Mouse (Mus musculus) fat pad, adult 2 months (tissue): ENCODE results near the gene Strada.
A peak's percentile ranks its signal among the peaks of the same experiment; 100 is the strongest.
"Not testable (repeated sequence)": the region's sequence is repeated elsewhere in the genome, so short reads cannot be mapped to it uniquely, and the experiment has no call there.

Experiments used
- DNase-seq: peaks from one replicate; pipeline ENCODE4 v3.0.0-alpha.2; 2011; ENCODE audit warnings: low read depth, low spot score; ENCODE audit errors: extremely low read depth

Gene Strada

DNA sequence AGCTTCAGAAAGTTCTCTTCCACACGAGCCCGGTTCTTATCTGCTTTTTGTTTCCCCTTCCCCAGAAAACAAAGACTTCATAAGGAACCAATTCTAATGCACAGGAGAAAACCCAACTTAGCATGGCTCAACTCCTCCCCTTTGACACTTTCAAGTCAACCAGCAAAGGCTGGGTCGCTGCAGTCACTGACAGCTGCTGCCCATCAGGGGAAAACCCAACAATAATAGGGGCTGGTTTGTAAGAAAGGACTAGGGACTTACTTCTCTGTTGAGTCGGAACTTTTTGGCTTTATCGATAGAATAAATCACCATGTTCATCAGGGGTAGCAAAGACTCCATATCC is at the start of gene Strada:
TSS of gene Strada (minus strand) at position 46 of the 343 bp plus-strand sequence.
- DNase-seq: no peak

DNA sequence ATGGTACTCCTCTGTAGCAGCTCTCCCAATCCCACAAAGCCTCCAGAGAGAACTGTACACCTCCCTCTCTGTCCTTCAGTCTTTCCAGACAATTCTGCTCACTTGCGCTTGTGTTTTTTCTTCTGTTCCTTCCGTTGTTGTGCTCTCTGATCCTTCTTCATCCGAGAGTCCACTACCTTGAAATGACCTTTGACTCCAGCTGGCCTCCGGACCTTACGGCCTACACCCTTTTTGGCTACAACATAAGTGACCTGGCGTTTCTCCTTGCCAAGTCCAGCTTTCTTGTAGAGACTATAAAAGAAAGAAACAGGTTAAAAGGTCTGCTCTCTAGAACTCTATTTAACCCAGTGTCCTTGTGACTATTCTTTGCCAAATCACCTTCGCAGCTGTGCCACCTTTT is 47.4 kb upstream of the Strada start:
- DNase-seq: no peak

DNA sequence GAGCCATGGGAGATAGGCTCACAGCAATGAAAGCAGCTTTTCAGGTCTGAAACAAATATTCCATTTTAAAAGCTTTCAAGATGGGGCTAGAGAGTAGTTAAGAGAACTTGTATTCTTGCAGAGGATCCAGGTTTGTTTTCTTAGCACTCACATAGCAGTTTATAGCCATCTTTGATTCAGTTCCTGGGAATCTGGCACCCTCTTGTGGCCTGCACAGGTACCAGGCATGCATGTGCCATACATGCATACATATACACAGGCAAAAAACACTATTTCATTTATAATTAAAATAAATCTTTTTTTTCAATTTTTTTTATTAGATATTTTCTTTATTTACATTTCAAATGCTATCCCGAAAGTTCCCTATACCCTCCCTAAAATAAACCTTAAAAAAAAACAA is 44.9 kb upstream of the Strada start:
- DNase-seq: no peak

DNA sequence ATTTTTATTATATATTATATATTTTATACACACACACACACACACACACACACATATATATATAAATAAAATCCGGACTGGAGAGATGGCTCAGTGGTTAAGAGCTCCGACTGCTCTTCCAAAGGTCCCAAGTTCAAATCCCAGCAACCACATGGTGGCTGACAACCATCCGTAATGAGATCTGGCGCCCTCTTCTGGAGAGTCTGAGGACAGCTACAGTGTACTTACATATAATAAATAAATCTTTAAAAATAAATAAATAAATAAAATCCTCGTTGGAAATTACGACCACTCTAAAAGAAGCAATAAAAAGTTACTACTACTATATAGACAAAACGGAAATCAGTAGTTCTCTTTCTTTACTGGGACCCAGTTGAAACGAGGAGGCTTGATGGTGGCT is 32.0 kb upstream of the Strada start:
- not testable (repeated sequence) for DNase-seq

DNA sequence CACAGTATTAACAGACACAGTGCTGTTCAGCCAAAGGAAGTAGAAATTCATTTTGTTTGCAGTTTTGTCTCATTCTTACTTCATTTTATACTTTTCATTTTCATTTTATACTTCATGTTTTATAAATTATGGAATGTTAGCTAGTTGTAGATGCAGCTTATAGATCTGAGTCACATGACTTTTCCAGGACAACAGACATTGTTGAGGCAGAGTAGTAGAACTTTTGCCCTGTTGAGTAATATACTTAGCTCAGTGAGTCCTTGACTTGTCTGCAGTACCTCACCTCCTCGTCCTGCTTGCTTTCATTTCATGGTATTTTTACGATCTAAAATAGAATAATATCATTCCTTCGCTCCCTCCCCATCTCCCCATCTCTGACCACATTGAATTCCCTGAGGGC is 18.6 kb upstream of the Strada start:
- DNase-seq: no peak

DNA sequence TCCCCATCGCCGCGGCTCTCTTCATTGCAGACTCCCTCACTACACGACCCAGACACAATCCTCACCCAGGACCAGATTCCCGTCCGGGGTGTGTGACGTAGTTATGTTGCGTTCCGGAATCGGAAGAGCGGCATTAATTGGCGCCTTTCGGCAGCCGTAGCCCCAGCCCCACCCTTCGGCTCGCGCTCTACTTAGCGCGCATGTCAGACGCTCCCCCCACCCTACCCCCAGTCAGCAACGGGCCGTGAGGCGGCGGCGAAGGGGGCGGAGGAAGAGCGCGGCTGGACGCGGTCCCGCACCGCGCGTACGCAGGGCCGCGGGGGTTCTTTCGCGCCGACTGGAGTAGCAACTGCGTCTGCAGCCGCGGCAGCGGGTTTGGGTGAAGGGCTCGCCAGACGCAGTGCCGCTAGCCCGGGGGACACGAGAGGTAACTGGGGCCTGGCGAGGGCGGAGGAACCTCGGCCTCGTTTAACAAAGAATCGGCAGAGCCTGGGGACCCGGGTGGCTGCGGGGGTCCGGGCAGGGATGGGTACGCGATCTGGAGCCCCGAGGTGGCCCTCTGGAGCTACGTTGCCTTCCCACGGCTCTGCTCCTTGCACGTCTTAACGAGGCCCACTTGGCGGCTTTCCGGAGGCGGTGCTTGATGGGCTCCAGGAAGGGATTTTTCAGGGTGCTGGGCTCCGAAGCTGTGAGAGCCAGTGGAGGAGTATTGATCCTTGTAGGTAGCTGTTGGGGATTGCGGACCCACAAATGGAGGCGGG is 14.9 kb upstream of the Strada start, which contains the start of gene Ddx42:
TSS of gene Ddx42 (plus strand) at position 197 of the 761 bp plus-strand sequence.
- peak; percentile 67 for DNase-seq

DNA sequence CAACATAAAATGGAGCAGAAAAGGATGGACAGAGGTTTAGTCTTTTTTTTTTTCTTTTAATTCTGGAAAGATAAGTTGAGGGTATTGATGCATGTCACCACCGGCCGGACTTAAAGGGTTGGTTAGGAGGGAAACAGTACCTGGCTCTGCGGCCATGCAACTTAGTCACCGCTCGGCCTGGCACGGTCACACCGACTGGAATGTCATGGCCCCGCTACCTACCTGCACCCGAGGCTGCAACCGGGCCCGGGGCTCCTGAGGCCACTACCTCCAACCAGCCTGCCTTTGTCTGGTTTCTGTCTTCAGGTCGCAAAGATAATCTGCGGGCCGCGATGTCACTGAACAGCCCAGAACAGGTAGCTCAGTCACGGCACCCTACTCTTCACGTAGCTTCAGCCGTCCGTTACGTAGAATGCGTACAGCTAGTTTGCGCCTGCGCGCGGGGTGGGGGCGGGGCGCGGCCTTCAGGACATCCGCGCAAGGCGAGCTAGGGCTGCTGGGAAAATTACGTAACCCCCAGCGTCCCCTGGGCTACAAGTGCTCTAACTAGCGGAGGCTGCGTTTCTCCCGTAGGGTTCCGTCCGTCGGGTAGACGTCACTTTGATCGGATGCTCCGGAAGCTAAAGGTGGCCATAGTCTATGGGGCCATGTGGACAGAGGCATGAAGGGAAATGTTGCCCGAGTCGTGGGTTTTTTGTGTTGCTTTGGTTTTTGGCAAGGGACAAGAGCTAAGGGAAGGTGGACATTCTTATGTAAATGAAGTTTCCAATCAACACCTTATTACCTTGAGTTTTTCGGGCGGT is 14.2 kb upstream of the Strada start, which contains the start of gene Ccdc47:
TSS of gene Ccdc47 (minus strand) at position 418 of the 803 bp plus-strand sequence.
- DNase-seq: peak; percentile 97

DNA sequence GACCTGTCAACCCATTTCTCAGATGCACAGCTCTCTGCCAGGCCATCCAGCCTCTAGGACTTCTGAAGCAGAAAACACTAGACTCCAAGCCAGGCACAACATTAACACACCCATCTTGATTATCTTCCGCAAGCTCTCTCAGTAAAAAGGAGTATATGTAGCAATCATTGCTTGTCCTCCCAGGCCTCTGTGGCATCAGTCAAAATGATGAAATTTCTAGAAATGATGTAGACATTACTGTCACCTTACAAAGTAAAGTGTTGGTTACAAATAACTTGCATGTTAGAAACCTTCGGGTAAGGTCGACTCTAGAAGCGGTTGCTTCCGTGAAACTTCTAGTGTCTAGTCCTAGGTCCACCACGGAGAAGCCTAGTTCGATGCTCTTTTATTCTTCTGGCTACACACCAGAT is 13.5 kb upstream of the Strada start:
- no peak for DNase-seq

DNA sequence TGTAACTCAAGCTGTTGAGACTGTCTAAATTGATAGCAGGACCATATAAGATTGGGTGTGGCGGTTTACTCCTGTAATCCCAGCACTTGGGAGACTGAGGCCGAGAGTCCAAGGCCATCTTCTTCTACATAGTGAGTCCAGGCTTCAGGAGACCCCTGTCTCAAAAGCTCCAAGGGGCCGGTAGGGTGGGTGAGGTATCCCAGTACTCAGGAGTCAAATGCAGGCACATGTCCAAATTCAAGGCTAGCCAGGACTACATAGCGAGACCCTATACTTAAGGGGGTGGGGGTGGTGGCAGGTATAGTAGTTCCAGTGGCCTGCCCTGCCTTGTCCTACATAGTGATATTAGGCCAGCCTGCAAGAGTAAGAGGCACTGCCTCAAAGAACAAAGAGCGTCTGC is 12.9 kb upstream of the Strada start:
- no peak for DNase-seq

DNA sequence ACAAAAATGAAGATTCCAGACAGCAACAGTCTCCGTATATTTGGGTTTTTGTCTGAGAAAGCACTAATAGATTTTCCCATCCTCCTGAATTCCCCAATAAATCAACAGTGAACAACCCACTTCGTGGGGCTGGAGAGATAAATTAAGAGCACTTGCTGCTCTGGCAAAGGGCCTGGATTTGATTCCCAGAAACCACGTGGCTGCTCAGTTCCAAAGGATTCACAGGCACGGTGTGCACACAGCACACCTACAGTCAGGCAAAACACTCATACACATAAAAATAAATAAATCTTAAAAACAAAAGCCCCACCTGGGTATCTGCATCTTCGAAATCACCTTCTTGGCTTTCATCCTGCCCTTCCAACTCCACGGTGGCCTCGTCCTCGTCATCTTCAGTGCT is 10.8 kb upstream of the Strada start:
- DNase-seq: no peak

DNA sequence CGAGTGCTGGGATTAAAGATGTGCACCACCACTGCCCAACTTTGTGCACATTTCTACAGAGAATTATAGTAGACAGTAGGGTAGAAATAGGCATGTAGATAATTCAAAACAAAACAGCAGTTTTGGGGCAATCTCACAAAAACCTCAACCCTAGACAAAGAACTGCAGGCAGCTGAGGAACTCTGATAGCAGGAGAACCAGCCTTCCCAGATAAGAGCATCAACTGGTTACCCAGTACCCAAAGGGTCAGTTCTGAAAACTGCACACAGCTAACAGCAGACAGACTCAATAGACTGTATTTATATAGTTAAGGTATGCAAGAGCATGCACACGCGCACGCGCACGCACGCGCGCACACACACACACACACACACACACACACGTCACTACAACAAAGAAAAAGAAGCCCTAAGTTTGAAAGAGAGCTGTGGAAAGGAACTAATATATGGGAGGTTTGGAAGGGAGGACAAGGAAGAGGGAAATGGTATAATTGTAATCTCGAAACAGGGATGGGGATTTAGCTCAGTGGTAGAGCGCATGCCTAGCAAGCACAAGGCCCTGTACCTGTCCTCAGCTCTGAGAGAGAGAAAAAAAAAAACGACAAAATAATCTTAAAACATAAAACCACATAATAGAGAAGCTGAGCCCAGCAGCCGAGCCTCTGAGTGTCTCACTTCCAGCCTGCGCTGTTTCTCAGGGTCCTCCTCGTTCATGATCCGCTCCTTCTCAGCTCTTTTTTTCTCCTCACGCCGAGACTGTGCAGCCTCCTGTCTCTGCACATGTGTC is 438 bp downstream of the Strada start:
- DNase-seq: no peak

DNA sequence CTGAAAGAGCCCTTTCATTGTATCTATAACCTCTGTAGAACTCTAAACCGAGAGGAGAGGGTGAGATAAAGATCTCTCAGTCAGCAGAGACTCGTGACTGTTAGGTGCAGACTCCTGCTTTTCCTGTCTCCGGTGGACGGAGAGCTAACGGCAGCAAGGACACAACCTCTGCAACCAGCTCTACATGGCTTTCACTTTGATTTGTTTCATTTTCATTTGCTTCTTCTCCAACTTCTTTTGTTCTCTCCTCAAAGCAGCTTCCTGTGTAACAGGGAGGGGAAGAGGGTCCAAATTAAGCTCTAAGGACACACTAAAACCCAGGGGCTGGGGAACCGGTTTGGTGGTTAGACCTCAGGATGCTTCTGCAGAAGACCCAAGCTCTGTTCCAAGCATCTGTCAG is 1.2 kb downstream of the Strada start:
- DNase-seq: no peak

DNA sequence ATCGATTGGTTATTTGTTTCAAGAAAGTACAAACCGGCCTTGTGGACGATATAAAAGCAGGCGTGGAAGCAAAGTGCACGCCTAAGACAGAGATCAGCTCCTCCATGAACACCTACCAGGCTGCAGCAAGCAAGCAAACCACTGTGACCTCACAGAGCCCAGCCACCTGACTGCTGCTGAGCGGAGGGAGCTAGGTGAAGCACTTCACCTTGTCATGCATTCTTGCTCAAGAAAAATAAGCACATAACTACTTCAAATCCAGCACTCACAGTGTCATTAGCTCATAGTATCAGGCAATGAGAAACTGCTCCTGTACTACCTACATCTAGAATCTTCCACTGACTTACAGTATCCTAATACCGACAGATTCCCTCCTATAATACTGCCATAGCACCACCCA is 2.0 kb downstream of the Strada start:
- DNase-seq: not testable (repeated sequence)

DNA sequence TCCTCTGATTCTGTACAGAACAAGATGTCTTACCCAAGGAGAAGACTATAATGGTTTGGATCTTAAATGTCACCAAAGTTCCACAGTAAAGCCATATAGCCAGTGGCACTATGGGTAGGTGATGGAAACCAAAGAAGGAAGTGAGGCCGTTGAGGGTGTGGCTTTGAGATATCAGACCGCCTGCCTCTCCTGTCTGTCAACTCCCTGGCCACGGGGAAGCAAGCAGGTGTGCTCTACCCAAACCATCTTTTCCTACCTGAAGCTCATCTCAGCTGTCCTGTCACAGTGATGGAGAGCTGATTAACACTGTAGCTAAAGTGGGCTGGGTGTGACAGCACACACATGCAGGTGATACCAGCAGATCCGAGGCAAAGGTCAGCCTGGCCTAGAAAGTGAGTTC is 3.7 kb downstream of the Strada start:
- DNase-seq: no peak

DNA sequence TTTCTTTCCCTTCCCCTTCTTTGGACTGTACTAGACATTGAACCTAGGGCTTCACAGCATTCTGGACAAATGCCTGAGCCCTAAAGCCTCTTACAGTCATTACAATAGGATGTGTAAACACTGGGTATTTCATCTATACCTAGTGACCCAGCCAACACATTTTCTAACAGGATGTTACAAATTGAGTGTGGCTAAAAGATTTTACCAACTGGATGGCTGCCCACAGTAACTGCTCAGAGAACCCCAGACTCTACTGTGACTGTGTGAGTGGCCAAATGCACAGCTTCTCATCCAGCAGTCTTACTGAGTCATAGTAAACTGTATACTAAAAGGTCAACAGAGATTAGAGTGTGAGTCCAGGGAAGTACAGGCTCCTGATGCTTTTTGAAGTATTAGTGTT is 6.6 kb downstream of the Strada start:
- no peak for DNase-seq

DNA sequence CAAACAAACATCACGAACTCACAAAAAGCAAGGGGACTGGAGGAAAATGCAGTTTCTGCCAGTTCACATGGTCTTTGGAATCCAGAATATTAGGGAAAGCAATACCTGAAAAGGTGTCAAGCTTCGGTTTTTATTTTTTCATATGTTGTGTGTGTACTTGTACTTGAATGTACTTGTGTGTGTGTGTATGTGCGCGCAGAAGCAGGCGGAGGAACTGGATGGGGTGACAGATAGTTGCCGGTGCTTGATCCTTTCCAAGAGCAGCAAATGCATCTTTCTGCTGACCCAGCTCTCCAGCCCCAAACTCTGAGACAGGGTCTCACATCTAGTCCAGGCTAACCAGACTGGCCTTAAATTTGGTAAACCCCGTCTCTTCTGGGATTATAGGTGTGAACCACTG is 7.1 kb downstream of the Strada start:
- no peak for DNase-seq

DNA sequence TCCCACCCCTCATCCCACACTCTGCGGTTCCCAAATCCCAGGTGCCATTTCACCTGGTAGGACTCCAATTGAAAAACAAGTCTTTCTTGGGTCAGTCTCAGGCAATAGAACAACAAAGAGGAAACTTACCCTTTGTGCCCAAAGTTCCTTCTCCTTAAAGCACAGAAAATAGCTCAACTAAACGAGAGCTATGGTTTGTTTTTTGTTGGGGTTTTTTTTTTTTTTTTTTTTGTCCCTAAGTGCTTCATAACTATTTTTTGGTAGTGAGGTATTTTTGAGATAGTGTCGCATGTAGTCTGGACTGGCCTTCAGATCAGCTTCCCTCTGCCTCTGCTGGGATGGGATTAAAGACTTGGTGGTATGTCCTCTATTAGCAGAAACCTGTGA is 7.8 kb downstream of the Strada start:
- no peak for DNase-seq

DNA sequence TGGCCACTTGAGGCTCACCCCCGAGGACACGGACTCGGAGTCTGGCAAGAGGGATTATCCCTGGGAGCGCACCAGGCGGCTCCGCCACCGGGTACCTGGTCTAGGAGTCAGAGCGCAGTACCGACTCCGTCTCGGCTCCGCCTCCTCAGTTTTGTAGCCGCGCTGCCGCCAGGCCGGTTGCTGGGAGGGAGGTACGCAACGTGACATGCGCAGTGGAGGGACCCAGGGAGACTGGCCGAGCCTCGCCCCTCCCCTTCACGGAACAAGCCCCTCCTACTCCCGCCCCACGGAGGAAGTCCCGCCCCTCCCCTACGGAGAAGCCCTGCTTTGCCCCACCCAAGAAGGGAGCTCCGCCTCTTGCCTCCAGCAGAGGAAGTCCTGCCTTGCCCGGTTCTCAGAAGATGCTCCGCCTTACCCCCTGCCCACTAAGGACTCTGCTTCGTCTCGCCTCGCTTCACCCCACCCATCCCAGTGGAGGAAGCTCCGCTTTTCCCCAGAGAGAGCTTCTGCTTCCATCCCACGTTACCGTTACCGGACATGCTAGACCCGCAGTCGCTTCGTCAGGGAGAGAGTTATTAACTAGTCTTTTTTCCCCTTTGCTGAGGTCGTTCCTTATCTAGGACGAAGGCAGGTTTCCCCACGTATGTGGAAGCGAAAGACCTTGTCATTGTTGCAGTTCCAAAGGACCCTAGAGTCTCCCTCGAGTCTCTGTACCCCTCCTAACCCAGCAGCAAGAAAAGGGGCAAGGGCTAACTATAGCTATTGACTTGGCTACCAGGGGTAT is 8.4 kb downstream of the Strada start:
- peak; percentile 72 for DNase-seq

DNA sequence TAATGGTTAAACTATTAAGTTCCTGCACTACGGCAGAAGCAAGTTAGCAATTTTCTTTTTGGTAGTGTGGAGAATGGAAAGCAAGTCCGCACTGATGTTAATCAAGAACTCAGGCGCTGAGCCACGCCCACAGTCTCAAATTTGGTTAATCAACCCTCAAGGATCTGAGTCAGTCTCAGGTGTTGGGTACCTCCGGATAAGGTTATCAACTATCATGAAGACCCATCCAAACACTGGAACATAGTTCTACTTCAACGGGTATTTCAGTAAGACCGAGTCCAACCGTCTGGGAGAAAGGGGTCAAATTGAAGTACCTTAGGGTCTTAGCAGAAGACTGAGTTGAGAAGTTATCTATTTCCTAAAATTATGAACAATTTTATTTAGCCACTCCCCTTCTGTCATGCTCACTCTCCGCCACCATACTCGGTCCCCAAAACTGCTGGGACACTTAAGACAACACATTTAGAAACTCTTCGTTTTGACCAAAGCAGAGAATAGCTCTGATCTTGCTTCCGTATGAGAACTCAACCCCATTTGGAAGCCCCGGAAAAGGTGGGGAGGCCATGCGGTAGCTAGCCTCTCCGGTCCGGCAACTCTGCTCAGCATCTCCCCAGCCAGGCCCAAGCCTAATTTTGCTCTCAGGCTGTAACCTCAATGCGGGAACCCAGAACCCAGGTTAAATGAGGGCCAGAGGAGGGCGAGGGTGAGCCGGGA is 9.2 kb downstream of the Strada start:
- no peak for DNase-seq

DNA sequence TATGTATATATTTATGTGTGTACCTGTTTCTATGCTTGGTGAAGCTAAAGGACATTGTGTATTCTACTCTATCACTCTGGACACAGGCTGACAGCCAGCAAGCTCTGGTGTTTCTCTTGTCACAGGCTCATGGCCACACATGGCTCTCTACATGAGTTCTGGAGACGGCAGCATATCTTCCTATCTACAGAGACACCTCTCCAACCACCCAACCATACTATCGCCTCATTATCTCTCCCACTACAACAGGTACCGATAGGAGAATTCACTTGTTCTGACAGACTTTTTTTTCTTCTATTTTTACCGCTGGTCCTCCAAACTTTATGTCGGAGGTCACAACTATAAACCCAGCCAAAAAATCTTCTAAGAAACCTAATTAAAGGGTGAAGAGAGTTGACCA is 9.7 kb downstream of the Strada start:
- no peak for DNase-seq
